Mouse (Mus musculus) heart, adult 18-20 months (tissue): ENCODE results near the gene Wdr20rt. TPM values are rescaled to one million over a fixed set of nuclear protein-coding genes. Genes with fewer than 3 reads are reported as not detected.

Experiments
- total RNA-seq, 2 experiments: library from RNA; stranded (reverse); gene quantifications; 2 replicates each; pipeline ENCODE4 v1.2.3; 2021

Gene Wdr20rt
- total RNA-seq, 2 experiments from 2014 or later, result not detected

Other genes starting within 250 kb of the Wdr20rt start
- 10 to 100 TPM; 12.2 TPM for gene Prpf39, start 189.2 kb upstream of the Wdr20rt start, total RNA-seq
- gene Fkbp3, start 151.5 kb upstream of the Wdr20rt start, total RNA-seq, result 100 to 1,000 TPM; 261 to 263 TPM
- gene Fancm, start 149.9 kb upstream of the Wdr20rt start, total RNA-seq, result 1 to 10 TPM; 2.7 to 5.0 TPM
- gene Mis18bp1, start 52.9 kb upstream of the Wdr20rt start, total RNA-seq, result under 1 TPM; 0.12 to 0.49 TPM